Mouse (Mus musculus) neural tube, embryonic 11.5 days (tissue): Measurements from ENCODE around the gene Ncaph. TPM values are rescaled to one million over a fixed set of nuclear protein-coding genes. Genes with fewer than 3 reads are reported as not detected.
"Not testable (repeated sequence)": the region's sequence is repeated elsewhere in the genome, so short reads cannot be mapped to it uniquely, and the experiment has no call there.

Experiments
- ATAC-seq: fragments of 200-750 bp; cut with Nextera tagmentation; 2 replicates; pipeline ENCODE4 v1.8.0; 2017; ENCODE audit warnings: moderate number of reproducible peaks, mild to moderate bottlenecking, moderate TSS enrichment, moderate library complexity; ENCODE audit not compliant: insufficient read depth, low FRiP score, low TSS enrichment
- DNase-seq: peaks from one replicate; pipeline ENCODE4 v3.0.0-alpha.2; 2015; ENCODE audit warnings: low spot score
- H3K27ac ChIP-seq: fragments of 300-500 bp; sonication (generic); 2 replicates; pipeline ENCODE4 v1.5.1; 2014; ENCODE audit warnings: low read depth, mild to moderate bottlenecking, low read length
- H3K27me3 ChIP-seq: fragments of 300-500 bp; sonication (generic); 2 replicates; pipeline ENCODE4 v1.6.1; 2014; ENCODE audit warnings: mild to moderate bottlenecking, low read length, mixed read lengths; ENCODE audit not compliant: control insufficient read depth, insufficient read depth
- H3K36me3 ChIP-seq: fragments of 300-500 bp; sonication (generic); 2 replicates; pipeline ENCODE4 v1.6.1; 2014; ENCODE audit warnings: mild to moderate bottlenecking, low read length, moderate library complexity, mixed read lengths; ENCODE audit not compliant: control insufficient read depth, insufficient read depth
- H3K4me1 ChIP-seq: fragments of 300-500 bp; sonication (generic); 2 replicates; pipeline ENCODE4 v1.6.1; 2014; ENCODE audit warnings: low read length, mixed read lengths; ENCODE audit not compliant: control insufficient read depth, insufficient read depth
- H3K4me2 ChIP-seq: fragments of 300-500 bp; sonication (generic); 2 replicates; pipeline ENCODE4 v1.6.1; 2014; ENCODE audit warnings: low read depth, mild to moderate bottlenecking, moderate library complexity
- H3K4me3 ChIP-seq: fragments of 300-500 bp; sonication (generic); 2 replicates; pipeline ENCODE4 v1.5.1; 2014; ENCODE audit warnings: low read depth, low read length
- H3K9ac ChIP-seq: fragments of 300-500 bp; sonication (generic); 2 replicates; pipeline ENCODE4 v1.6.1; 2014; ENCODE audit warnings: mild to moderate bottlenecking, low read length
- H3K9me3 ChIP-seq: fragments of 300-500 bp; sonication (generic); 2 replicates; pipeline ENCODE4 v1.6.1; 2016; ENCODE audit warnings: low read length; ENCODE audit not compliant: control insufficient read depth
- WGBS: fragments of 180-500 bp; shearing (Covaris S2); extraction: QIAGEN DNeasy Blood & Tissue Kit; methylation state at CpG from one replicate; pipeline ENCODE4 v1.1.7; 2014; 5-methylcytosine and 5-hydroxymethylcytosine counted together
- polyA plus RNA-seq: library from polyadenylated mRNA; unstranded; fragments of >200 nt; fragmentation: Nextera tagmentation; extraction: Ambion mirVana; gene quantifications from 2 replicates; pipeline ENCODE4 v1.2.1, GENCODE M21; 2014

The Ncaph gene
- polyA plus RNA-seq, 1 experiment from 2014 or later, result 96.7 TPM

GRCm38 (mm10) chr2:127121591-127122235 lies 12.0 kb downstream of the Ncaph start:
- Histone ChIP-seq H3K9ac (no peak overlapping the region), H3K4me2 (no peak overlapping the region), H3K4me3 (no peak overlapping the region), H3K27me3 (no peaks in the 10 kb centered on the region), H3K27ac (no peak overlapping the region), H3K36me3 (peaks cover 23% of the 10 kb centered on the region), H3K9me3 (no peaks in the 10 kb centered on the region), H3K4me1 (no peaks in the 10 kb centered on the region)
- 93% methylated on average over 8 of the region's 8 CpGs for WGBS
- DNase-seq (no peak), ATAC-seq (no peak)

GRCm38 (mm10) chr2:127108986-127109385 lies 24.8 kb downstream of the Ncaph start:
- WGBS, result 94% methylated on average over 4 of the region's 4 CpGs
- no peak overlapping the region for H3K4me2 ChIP-seq
- no peak overlapping the region for H3K9ac ChIP-seq
- DNase-seq (no peak), ATAC-seq (no peak)
- H3K27ac ChIP-seq, result no peak overlapping the region
- H3K4me1 ChIP-seq, result no peaks in the 10 kb centered on the region
- H3K4me3 ChIP-seq, result no peak overlapping the region
- H3K9me3 ChIP-seq, result no peaks in the 10 kb centered on the region
- peaks cover 26% of the 10 kb centered on the region for H3K36me3 ChIP-seq
- no peaks in the 10 kb centered on the region for H3K27me3 ChIP-seq

GRCm38 (mm10) chr2:127092000-127092399 lies 41.8 kb downstream of the Ncaph start:
- H3K27me3 ChIP-seq, result no peaks in the 10 kb centered on the region
- DNase-seq (no peak), ATAC-seq (no peak)
- H3K36me3 ChIP-seq, result no peaks in the 10 kb centered on the region
- no peak overlapping the region for H3K4me3 ChIP-seq
- no peak overlapping the region for H3K4me2 ChIP-seq
- H3K9ac ChIP-seq, result no peak overlapping the region
- no peak overlapping the region for H3K27ac ChIP-seq
- WGBS, result 86% methylated on average over 8 of the region's 8 CpGs
- no peaks in the 10 kb centered on the region for H3K9me3 ChIP-seq
- H3K4me1 ChIP-seq, result no peaks in the 10 kb centered on the region

- H3K9ac ChIP-seq, H3K4me3 ChIP-seq, H3K36me3 ChIP-seq, H3K4me1 ChIP-seq, H3K4me2 ChIP-seq, H3K9me3 ChIP-seq, ATAC-seq, DNase-seq, H3K27ac ChIP-seq, H3K27me3 ChIP-seq: not testable (repeated sequence)
These were observed 43.6 kb downstream of the Ncaph start for GRCm38 (mm10) chr2:127090151-127090550.

GRCm38 (mm10) chr2:127086235-127086634 lies 47.5 kb downstream of the Ncaph start:
- WGBS, result 90% methylated on average over 5 of the region's 5 CpGs
- no peak for ATAC-seq
- Histone ChIP-seq H3K4me1 (no peaks in the 10 kb centered on the region), H3K27me3 (no peaks in the 10 kb centered on the region), H3K9ac (no peak overlapping the region), H3K9me3 (no peaks in the 10 kb centered on the region), H3K4me2 (no peak overlapping the region), H3K4me3 (no peak overlapping the region), H3K27ac (no peak overlapping the region), H3K36me3 (no peaks in the 10 kb centered on the region)
- no peak for DNase-seq

- H3K27ac ChIP-seq, result no peak overlapping the region
- no peaks in the 10 kb centered on the region for H3K36me3 ChIP-seq
- no peaks in the 10 kb centered on the region for H3K27me3 ChIP-seq
- WGBS, result 85% methylated on average over 11 of the region's 11 CpGs
- no peaks in the 10 kb centered on the region for H3K9me3 ChIP-seq
- no peaks in the 10 kb centered on the region for H3K4me1 ChIP-seq
- no peak overlapping the region for H3K4me2 ChIP-seq
- ATAC-seq (no peak), DNase-seq (no peak)
- H3K9ac ChIP-seq, result no peak overlapping the region
- H3K4me3 ChIP-seq, result no peak overlapping the region
These were observed 53.0 kb downstream of the Ncaph start for GRCm38 (mm10) chr2:127080591-127081218.

GRCm38 (mm10) chr2:127079881-127080590 lies 53.7 kb downstream of the Ncaph start:
- H3K4me3 ChIP-seq, result no peak overlapping the region
- DNase-seq, result no peak
- H3K4me2 ChIP-seq, result no peak overlapping the region
- 89% methylated on average over 11 of the region's 11 CpGs for WGBS
- no peaks in the 10 kb centered on the region for H3K9me3 ChIP-seq
- no peaks in the 10 kb centered on the region for H3K4me1 ChIP-seq
- no peak overlapping the region for H3K27ac ChIP-seq
- no peak overlapping the region for H3K9ac ChIP-seq
- H3K36me3 ChIP-seq, result no peaks in the 10 kb centered on the region
- ATAC-seq, result no peak
- H3K27me3 ChIP-seq, result no peaks in the 10 kb centered on the region

GRCm38 (mm10) chr2:127079066-127079465 lies 54.7 kb downstream of the Ncaph start:
- not testable (repeated sequence) for ATAC-seq, H3K27me3 ChIP-seq, H3K27ac ChIP-seq, H3K4me2 ChIP-seq, H3K4me1 ChIP-seq, H3K36me3 ChIP-seq, H3K9me3 ChIP-seq, H3K9ac ChIP-seq, H3K4me3 ChIP-seq, DNase-seq
- 77% methylated on average over 2 of the region's 2 CpGs for WGBS

- ATAC-seq (no peak), DNase-seq (no peak)
- Histone ChIP-seq H3K27ac (no peak overlapping the region), H3K9me3 (no peaks in the 10 kb centered on the region), H3K9ac (no peak overlapping the region), H3K27me3 (no peaks in the 10 kb centered on the region), H3K36me3 (no peaks in the 10 kb centered on the region), H3K4me3 (no peak overlapping the region), H3K4me2 (no peak overlapping the region), H3K4me1 (no peaks in the 10 kb centered on the region)
- WGBS, result 81% methylated on average over 9 of the region's 9 CpGs
These were observed 56.1 kb downstream of the Ncaph start for GRCm38 (mm10) chr2:127077611-127078010.
